Mouse (Mus musculus) liver, embryonic 14.5 days (tissue): ENCODE results near the gene Phf13. TPM values are rescaled to one million over a fixed set of nuclear protein-coding genes. Genes with fewer than 3 reads are reported as not detected.

Source experiments
- ATAC-seq: fragments of 200-750 bp; cut with Nextera tagmentation; 2 replicates; pipeline ENCODE4 v1.8.0; 2017; ENCODE audit warnings: moderate number of reproducible peaks, mild to moderate bottlenecking, moderate library complexity; ENCODE audit not compliant: insufficient read depth
- DNase-seq, 3 experiments: peaks; one replicate each; pipeline ENCODE4 v3.0.0-alpha.2; 2012 to 2013; ENCODE audit warnings: low read depth in 3 of 3, low spot score in 3 of 3
- H3K27ac ChIP-seq: fragments of 300-500 bp; sonication (generic); 2 replicates; pipeline ENCODE4 v1.5.1; 2014; ENCODE audit warnings: moderate library complexity, mild to moderate bottlenecking, control low read depth, inconsistent platforms
- H3K27me3 ChIP-seq: fragments of 300-500 bp; sonication (generic); 2 replicates; pipeline ENCODE4 v1.6.1; 2014; ENCODE audit warnings: mild to moderate bottlenecking, low read length, moderate library complexity; ENCODE audit not compliant: control insufficient read depth, insufficient read depth
- H3K36me3 ChIP-seq: fragments of 300-500 bp; sonication (generic); replicated peaks from 2 replicates; pipeline ENCODE4 v1.6.1; 2014; ENCODE audit warnings: low read depth; ENCODE audit not compliant: control insufficient read depth, insufficient read depth
- H3K4me1 ChIP-seq, 2 experiments: fragments of 200-500 bp in 1 of 2; fragments of 300-500 bp in 1 of 2; sonication (generic) in 1 of 2; replicated peaks; 2 replicates each; pipeline ENCODE4 v1.6.1; 2012 to 2014; ENCODE audit warnings: antibody characterized with exemption in 1 of 2, inconsistent platforms in 1 of 2, low read length in 1 of 2; ENCODE audit not compliant: control insufficient read depth in 2 of 2, insufficient read depth in 2 of 2
- H3K4me2 ChIP-seq: fragments of 300-500 bp; sonication (generic); 2 replicates; pipeline ENCODE4 v1.6.1; 2014; ENCODE audit warnings: low read depth, mild to moderate bottlenecking, control low read depth, moderate library complexity
- H3K4me3 ChIP-seq, 2 experiments: fragments of 200-500 bp in 1 of 2; fragments of 300-500 bp in 1 of 2; sonication (generic) in 1 of 2; 2 replicates each; pipeline ENCODE4 v1.5.1; 2012 to 2014; ENCODE audit warnings: low read depth in 2 of 2, low read length in 2 of 2, mild to moderate bottlenecking in 2 of 2, control low read depth in 1 of 2, inconsistent platforms in 1 of 2, moderate library complexity in 1 of 2; ENCODE audit not compliant: insufficient read depth in 1 of 2
- H3K9ac ChIP-seq: fragments of 300-500 bp; sonication (generic); replicated peaks from 2 replicates; pipeline ENCODE4 v1.6.1; 2014; ENCODE audit warnings: mild to moderate bottlenecking, control low read depth, moderate library complexity
- H3K9me3 ChIP-seq: fragments of 300-500 bp; sonication (generic); 2 replicates; pipeline ENCODE4 v1.6.1; 2016; ENCODE audit warnings: low read length, mixed read lengths; ENCODE audit not compliant: control insufficient read depth
- CTCF ChIP-seq: IDR thresholded peaks from 2 replicates; pipeline ENCODE4 v1.5.1; 2016; ENCODE audit warnings: antibody characterized with exemption, low read depth, control low read depth
- EP300 ChIP-seq: IDR thresholded peaks from 2 replicates; pipeline ENCODE4 v1.6.1; 2016; ENCODE audit warnings: antibody characterized with exemption, low read depth
- WGBS: fragments of 180-500 bp; shearing (Covaris S2); extraction: QIAGEN DNeasy Blood & Tissue Kit; methylation state at CpG from one replicate; pipeline ENCODE4 v1.1.7; 2014; ENCODE audit not compliant: insufficient replicate concordance; 5-methylcytosine and 5-hydroxymethylcytosine counted together
- polyA plus RNA-seq, 2 experiments: library from polyadenylated mRNA; depleted of rRNA in 1 of 2; stranded (reverse) in 1 of 2; unstranded in 1 of 2; fragments of >200 nt; fragmentation: Nextera tagmentation in 1 of 2; extraction: Ambion mirVana in 1 of 2; gene quantifications; 2 replicates each; pipeline versions ENCODE4 v1.2.1 to v1.2.3; 2012 to 2014

The Phf13 gene
- polyA plus RNA-seq, 2 experiments = 2.9 to 3.7 TPM

DNA sequence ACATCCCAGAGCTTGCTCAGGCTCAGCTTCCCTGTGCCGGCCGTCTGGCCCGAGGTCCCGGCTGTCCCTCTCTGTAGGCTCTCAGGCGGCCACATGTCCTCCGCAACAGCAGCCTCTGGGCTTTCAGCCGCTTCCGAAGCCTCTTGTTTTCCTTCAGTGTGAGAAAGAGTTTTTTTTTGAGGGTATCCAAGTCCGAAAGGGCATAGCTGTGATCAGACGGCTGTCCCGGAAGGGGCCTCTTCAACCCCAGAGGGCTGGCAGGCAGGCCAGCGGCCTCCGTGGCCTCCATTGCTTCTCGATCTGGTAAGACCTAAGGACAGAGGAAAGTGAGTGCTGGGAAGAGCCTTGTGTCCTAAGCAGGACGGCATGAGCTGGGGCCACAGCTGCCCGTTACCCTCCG, 13.0 kb downstream of the Phf13 start:
- Histone ChIP-seq H3K36me3 (peaks cover 23% of the 10 kb centered on the region), H3K27me3 (no peaks in the 10 kb centered on the region), H3K4me1 (peaks cover 5 to 7% of the 10 kb centered on the region in 2 experiments), H3K4me3 (no peak overlapping the region), H3K4me2 (no peak overlapping the region), H3K9ac (no peak overlapping the region), H3K27ac (no peak overlapping the region), H3K9me3 (no peaks in the 10 kb centered on the region)
- ATAC-seq = no peak
- TF ChIP-seq EP300 (no peak), CTCF (no peak)
- no peak for DNase-seq
- 48% methylated on average over 17 of the region's 17 CpGs for WGBS

DNA sequence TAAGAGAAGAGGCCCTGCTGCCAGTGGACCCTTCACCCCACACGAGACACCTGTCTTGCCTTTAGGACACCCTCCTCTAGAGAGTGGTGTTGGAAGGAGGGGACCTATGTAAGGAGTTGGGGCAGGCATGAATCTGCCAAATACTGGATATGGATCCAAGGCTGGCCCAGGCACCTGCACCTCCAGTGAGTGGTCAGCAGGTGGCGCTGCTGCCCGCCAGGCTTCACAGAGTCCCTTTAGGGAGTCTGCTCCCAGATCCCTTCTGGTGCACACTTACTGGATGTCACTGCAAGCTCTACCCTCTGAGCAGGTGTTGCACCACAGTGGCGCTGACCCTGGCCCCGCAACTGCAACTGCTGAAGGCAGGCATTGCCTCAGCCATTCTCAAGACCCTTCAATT, 14.7 kb downstream of the Phf13 start:
- H3K36me3 ChIP-seq = peaks cover 35% of the 10 kb centered on the region
- no peak overlapping the region for H3K27ac ChIP-seq
- TF ChIP-seq EP300 (no peak), CTCF (peak; percentile 100)
- no peak for DNase-seq
- H3K9me3 ChIP-seq = no peaks in the 10 kb centered on the region
- H3K9ac ChIP-seq = no peak overlapping the region
- no peak overlapping the region for H3K4me2 ChIP-seq
- WGBS = 13% methylated on average over 5 of the region's 5 CpGs
- no peaks in the 10 kb centered on the region for H3K4me1 ChIP-seq
- no peaks in the 10 kb centered on the region for H3K27me3 ChIP-seq
- H3K4me3 ChIP-seq = no peak overlapping the region
- peak; percentile 59; the same call in 1 of the 2 replicates for ATAC-seq

DNA sequence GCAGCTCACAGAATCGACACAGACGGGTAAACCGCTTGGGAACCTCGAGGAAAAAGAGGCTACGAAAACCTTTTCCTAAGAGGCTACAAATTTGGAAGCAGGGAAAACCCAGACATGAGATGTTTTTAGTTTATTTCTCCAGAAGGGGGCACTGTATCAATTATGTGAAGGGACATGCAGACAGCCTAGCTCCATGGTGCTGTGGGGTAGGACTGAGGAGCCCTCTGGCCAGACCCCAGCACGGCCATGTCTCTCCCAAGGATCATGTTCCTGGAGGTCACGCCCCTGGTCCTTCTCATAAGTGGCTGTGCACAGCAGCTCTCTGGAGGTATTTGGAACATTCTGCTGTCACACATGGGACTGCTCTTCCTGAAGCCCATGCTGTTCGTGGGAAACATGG, 15.4 kb downstream of the Phf13 start:
- Histone ChIP-seq H3K27me3 (no peaks in the 10 kb centered on the region), H3K9ac (no peak overlapping the region), H3K27ac (no peak overlapping the region), H3K36me3 (peaks cover 40% of the 10 kb centered on the region), H3K4me1 (no peaks in the 10 kb centered on the region), H3K4me2 (no peak overlapping the region), H3K9me3 (no peaks in the 10 kb centered on the region), H3K4me3 (no peak overlapping the region)
- 80% methylated on average over 8 of the region's 8 CpGs for WGBS
- no peak for DNase-seq
- no peak for ATAC-seq
- TF ChIP-seq EP300 (no peak), CTCF (peak; percentile 45)

DNA sequence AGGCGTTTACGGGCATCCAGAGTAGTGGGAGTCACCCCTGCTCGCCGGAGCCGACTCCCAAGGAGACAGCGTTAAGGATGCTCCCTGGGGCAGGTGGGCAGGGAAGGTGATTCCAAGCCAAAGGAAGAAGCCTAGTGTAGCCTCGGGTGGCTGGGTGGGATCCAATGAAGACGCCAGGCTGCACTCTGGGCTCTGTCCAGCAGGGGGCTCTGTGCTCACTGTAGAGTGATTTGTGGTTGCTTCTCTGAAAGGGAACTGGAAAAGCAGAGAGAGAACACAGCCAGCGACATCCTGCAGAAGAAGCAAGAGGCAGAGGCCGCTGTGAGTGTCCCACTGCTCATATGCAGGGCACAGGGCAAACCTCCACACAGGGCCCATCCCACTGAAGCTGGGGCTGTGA, 18.3 kb downstream of the Phf13 start:
- Histone ChIP-seq H3K4me1 (no peaks in the 10 kb centered on the region), H3K27ac (no peak overlapping the region), H3K4me2 (no peak overlapping the region), H3K9me3 (no peaks in the 10 kb centered on the region), H3K4me3 (no peak overlapping the region), H3K9ac (no peak overlapping the region), H3K36me3 (peaks cover 61% of the 10 kb centered on the region), H3K27me3 (no peaks in the 10 kb centered on the region)
- no peak for ATAC-seq
- 40% methylated on average over 10 of the region's 10 CpGs for WGBS
- DNase-seq = peak in 1 of 3 experiments; percentile 52
- peak; percentile 95 for TF ChIP-seq CTCF
- no peak for TF ChIP-seq EP300

DNA sequence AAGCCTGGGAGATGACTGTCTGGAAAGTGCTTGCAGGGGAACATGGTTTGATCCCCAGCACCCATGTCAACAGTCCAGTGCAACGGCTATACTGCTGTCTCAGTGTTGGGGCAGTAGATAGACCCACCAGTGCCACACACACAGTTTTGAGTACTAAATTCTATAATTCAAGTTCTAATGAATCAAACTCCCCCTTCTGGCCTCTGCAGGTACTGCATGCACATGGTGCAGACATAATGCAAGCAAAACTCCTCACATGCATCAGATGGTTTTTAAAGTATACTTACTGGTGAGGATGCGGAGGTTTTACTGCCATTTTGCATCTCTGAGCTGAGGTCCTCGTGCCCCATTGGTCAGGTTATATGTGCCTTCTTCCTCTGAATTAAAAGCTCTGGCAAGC, 20.6 kb downstream of the Phf13 start:
- H3K4me2 ChIP-seq = no peak overlapping the region
- no peak for DNase-seq
- no peaks in the 10 kb centered on the region; a peak in 1 of 4 replicates for H3K4me1 ChIP-seq
- no peaks in the 10 kb centered on the region for H3K9me3 ChIP-seq
- no peak overlapping the region for H3K4me3 ChIP-seq
- H3K27me3 ChIP-seq = no peaks in the 10 kb centered on the region
- TF ChIP-seq CTCF (peak; percentile 85), EP300 (no peak)
- WGBS = 68% methylated on average over 3 of the region's 3 CpGs
- no peak for ATAC-seq
- no peak overlapping the region for H3K9ac ChIP-seq
- no peak overlapping the region for H3K27ac ChIP-seq
- H3K36me3 ChIP-seq = peaks cover 57% of the 10 kb centered on the region
